Mouse (Mus musculus) lung, embryonic 14.5 days (tissue): ENCODE data around the gene Tnik. TPM values are rescaled to one million over a fixed set of nuclear protein-coding genes. Genes with fewer than 3 reads are reported as not detected.

ENCODE experiments used
- ATAC-seq: fragments of 200-750 bp; cut with Nextera tagmentation; 2 replicates; pipeline ENCODE4 v1.8.0; 2017; ENCODE audit warnings: mild to moderate bottlenecking, moderate TSS enrichment, moderate library complexity; ENCODE audit not compliant: insufficient read depth
- DNase-seq: peaks from one replicate; pipeline ENCODE4 v3.0.0-alpha.2; 2015
- H3K27ac ChIP-seq: fragments of 300-500 bp; sonication (generic); 2 replicates; pipeline ENCODE4 v1.5.1; 2014; ENCODE audit warnings: low read depth, mild to moderate bottlenecking, moderate library complexity
- H3K27me3 ChIP-seq: fragments of 300-500 bp; sonication (generic); 2 replicates; pipeline ENCODE4 v1.6.1; 2014; ENCODE audit warnings: low read length, control low read depth; ENCODE audit not compliant: insufficient read depth
- H3K36me3 ChIP-seq: fragments of 300-500 bp; sonication (generic); 2 replicates; pipeline ENCODE4 v1.6.1; 2014; ENCODE audit warnings: control low read depth; ENCODE audit not compliant: insufficient read depth
- H3K4me1 ChIP-seq: fragments of 300-500 bp; sonication (generic); 2 replicates; pipeline ENCODE4 v1.6.1; 2014; ENCODE audit warnings: antibody characterized with exemption, control low read depth; ENCODE audit not compliant: insufficient read depth
- H3K4me2 ChIP-seq: fragments of 300-500 bp; sonication (generic); 2 replicates; pipeline ENCODE4 v1.6.1; 2014; ENCODE audit warnings: mild to moderate bottlenecking
- H3K4me3 ChIP-seq: fragments of 300-500 bp; sonication (generic); 2 replicates; pipeline ENCODE4 v1.5.1; 2014; ENCODE audit warnings: low read depth, low read length
- H3K9ac ChIP-seq: fragments of 300-500 bp; sonication (generic); 2 replicates; pipeline ENCODE4 v1.6.1; 2014
- H3K9me3 ChIP-seq: fragments of 300-500 bp; sonication (generic); 2 replicates; pipeline ENCODE4 v1.6.1; 2016; ENCODE audit warnings: low read depth, low read length, control low read depth
- CTCF ChIP-seq: IDR thresholded peaks from 2 replicates; pipeline ENCODE4 v1.5.1; 2016; ENCODE audit warnings: antibody characterized with exemption, low read depth
- WGBS: fragments of 180-500 bp; shearing (Covaris S2); extraction: QIAGEN DNeasy Blood & Tissue Kit; methylation state at CpG from one replicate; pipeline ENCODE4 v1.1.7; 2014; 5-methylcytosine and 5-hydroxymethylcytosine counted together
- polyA plus RNA-seq: library from polyadenylated mRNA; unstranded; fragments of >200 nt; fragmentation: Nextera tagmentation; extraction: Ambion mirVana; gene quantifications from 2 replicates; pipeline ENCODE4 v1.2.1, GENCODE M21; 2014

Gene Tnik
- polyA plus RNA-seq, 1 experiment from 2014 or later, result 13.6 TPM

- peak; percentile 12; the same call in 1 of the 2 replicates for ATAC-seq
- WGBS, result 35% methylated on average over 6 of the region's 6 CpGs
- DNase-seq, result no peak
- H3K27me3 ChIP-seq, result no peaks in the 10 kb centered on the region
- H3K4me1 ChIP-seq, result no peaks in the 10 kb centered on the region; the same call in 1 of the 2 replicates
- no peaks in the 10 kb centered on the region for H3K36me3 ChIP-seq
- H3K4me2 ChIP-seq, result no peak overlapping the region
- no peak for TF ChIP-seq CTCF
- no peaks in the 10 kb centered on the region for H3K9me3 ChIP-seq
- H3K27ac ChIP-seq, result no peak overlapping the region
- H3K9ac ChIP-seq, result no peak overlapping the region
- no peak overlapping the region for H3K4me3 ChIP-seq
These were observed 286.4 kb downstream of the Tnik start for GRCm38 (mm10) chr3:28549391-28549790.

- TF ChIP-seq CTCF, result no peak
- Histone ChIP-seq H3K4me3 (no peak overlapping the region), H3K4me2 (no peak overlapping the region), H3K36me3 (no peaks in the 10 kb centered on the region), H3K27ac (no peak overlapping the region), H3K4me1 (peaks cover 3% of the 10 kb centered on the region), H3K9me3 (no peaks in the 10 kb centered on the region), H3K9ac (no peak overlapping the region), H3K27me3 (no peaks in the 10 kb centered on the region)
- ATAC-seq (peak; percentile 72; the same call in 1 of the 2 replicates), DNase-seq (peak; percentile 55)
- WGBS, result 42% methylated on average over 6 of the region's 6 CpGs
These were observed 287.6 kb downstream of the Tnik start for GRCm38 (mm10) chr3:28550497-28551093.

GRCm38 (mm10) chr3:28551756-28552155 lies 288.7 kb downstream of the Tnik start:
- no peak overlapping the region for H3K27ac ChIP-seq
- TF ChIP-seq CTCF, result no peak
- no peaks in the 10 kb centered on the region for H3K27me3 ChIP-seq
- no peak for DNase-seq
- WGBS, result 85% methylated on average over 1 of the region's 1 CpGs
- no peak overlapping the region for H3K4me2 ChIP-seq
- no peaks in the 10 kb centered on the region for H3K9me3 ChIP-seq
- H3K4me3 ChIP-seq, result no peak overlapping the region
- no peak for ATAC-seq
- H3K4me1 ChIP-seq, result peaks cover 3% of the 10 kb centered on the region
- H3K9ac ChIP-seq, result no peak overlapping the region
- no peaks in the 10 kb centered on the region for H3K36me3 ChIP-seq

- H3K27ac ChIP-seq, result no peak overlapping the region
- ATAC-seq (no peak), DNase-seq (no peak)
- TF ChIP-seq CTCF, result no peak
- no peaks in the 10 kb centered on the region for H3K36me3 ChIP-seq
- H3K4me2 ChIP-seq, result no peak overlapping the region
- WGBS, result 77% methylated on average over 9 of the region's 9 CpGs
- H3K9me3 ChIP-seq, result no peaks in the 10 kb centered on the region
- peaks cover 3% of the 10 kb centered on the region for H3K4me1 ChIP-seq
- H3K9ac ChIP-seq, result no peak overlapping the region
- H3K27me3 ChIP-seq, result no peaks in the 10 kb centered on the region
- H3K4me3 ChIP-seq, result no peak overlapping the region
These were observed 291.9 kb downstream of the Tnik start for GRCm38 (mm10) chr3:28554934-28555333.

DNA sequence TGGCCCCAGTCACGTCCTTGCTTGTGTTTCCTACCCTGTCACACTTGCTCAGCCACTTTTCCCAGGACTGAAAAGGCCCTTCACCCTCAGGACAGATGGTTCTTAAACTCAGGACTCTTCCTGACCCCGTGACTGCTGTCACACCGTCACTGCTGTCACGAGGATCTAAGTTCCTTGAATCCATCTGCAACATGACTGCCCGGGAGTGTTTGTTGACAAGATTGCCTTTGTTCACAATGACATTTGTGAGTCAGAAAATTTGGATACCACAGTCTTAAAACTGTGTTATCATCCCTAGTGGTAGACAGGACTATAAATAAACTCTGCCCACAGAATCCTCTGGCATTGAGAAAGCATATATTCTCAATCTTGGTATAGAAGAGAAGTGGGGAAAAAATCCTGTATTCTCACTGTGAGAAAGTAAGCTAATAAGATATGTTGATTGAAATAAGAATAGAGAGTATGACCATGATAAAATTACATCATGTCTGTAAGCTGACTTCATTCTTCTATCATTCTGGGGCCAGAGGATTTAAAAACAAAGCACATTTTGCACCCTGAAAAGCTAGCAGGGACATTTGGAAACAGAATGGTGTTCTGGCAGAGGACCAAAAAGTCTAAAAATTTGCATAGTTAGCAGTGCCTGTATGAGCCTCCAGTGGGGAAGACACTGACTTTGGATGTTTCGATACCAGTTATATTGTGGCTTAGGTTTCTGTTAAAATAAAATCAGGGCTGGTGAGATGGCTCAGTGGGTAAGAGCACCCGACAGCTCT lies 293.0 kb downstream of the Tnik start:
- WGBS, result 33% methylated on average over 7 of the region's 7 CpGs
- no peak overlapping the region for H3K4me2 ChIP-seq
- H3K36me3 ChIP-seq, result no peaks in the 10 kb centered on the region
- DNase-seq (peak; percentile 74), ATAC-seq (no peak)
- no peaks in the 10 kb centered on the region for H3K9me3 ChIP-seq
- H3K9ac ChIP-seq, result no peak overlapping the region
- no peak overlapping the region for H3K4me3 ChIP-seq
- no peak for TF ChIP-seq CTCF
- H3K4me1 ChIP-seq, result peaks cover 3% of the 10 kb centered on the region; the same call in 1 of the 2 replicates
- H3K27ac ChIP-seq, result no peak overlapping the region
- H3K27me3 ChIP-seq, result no peaks in the 10 kb centered on the region

DNA sequence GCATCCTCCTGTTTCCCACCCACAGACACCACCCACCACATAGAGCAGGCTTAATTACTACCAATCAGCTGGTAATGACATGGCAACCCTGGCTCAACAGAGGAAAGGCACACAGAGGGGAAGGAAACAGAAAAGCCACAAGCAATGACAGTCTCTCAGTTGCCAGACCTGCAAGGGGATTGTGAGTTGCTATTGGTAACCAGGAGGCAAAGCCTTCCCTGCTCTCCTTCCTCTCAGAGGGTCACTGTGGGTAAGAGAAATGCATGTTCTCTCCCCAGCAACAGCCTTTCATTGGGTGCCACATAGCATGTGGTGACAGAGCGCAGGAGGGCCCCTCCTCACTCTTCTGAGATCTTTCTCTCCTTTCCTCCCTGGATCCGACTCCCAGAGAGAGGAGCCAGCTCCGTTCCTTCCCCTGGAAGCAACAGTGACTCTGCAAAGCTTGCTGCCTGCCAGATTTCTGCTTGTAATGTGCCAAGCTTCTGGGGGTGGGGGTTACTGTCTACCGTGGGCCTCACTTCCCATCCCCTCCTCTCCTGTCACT lies 295.4 kb downstream of the Tnik start:
- no peak overlapping the region for H3K4me2 ChIP-seq
- H3K27ac ChIP-seq, result no peak overlapping the region
- no peaks in the 10 kb centered on the region for H3K36me3 ChIP-seq
- peak; percentile 40 for DNase-seq
- no peak overlapping the region for H3K4me3 ChIP-seq
- no peak for TF ChIP-seq CTCF
- WGBS, result 37% methylated on average over 4 of the region's 4 CpGs
- no peaks in the 10 kb centered on the region for H3K27me3 ChIP-seq
- no peaks in the 10 kb centered on the region for H3K9me3 ChIP-seq
- H3K9ac ChIP-seq, result no peak overlapping the region
- peak; percentile 75 for ATAC-seq
- H3K4me1 ChIP-seq, result peaks cover 3% of the 10 kb centered on the region; the same call in 1 of the 2 replicates

GRCm38 (mm10) chr3:28561408-28561807 lies 298.4 kb downstream of the Tnik start:
- DNase-seq (no peak), ATAC-seq (no peak)
- H3K36me3 ChIP-seq, result no peaks in the 10 kb centered on the region
- no peak overlapping the region for H3K27ac ChIP-seq
- H3K4me2 ChIP-seq, result no peak overlapping the region
- no peaks in the 10 kb centered on the region for H3K27me3 ChIP-seq
- H3K9ac ChIP-seq, result no peak overlapping the region
- TF ChIP-seq CTCF, result no peak
- H3K4me1 ChIP-seq, result no peaks in the 10 kb centered on the region
- no peaks in the 10 kb centered on the region for H3K9me3 ChIP-seq
- H3K4me3 ChIP-seq, result no peak overlapping the region
- 44% methylated on average over 4 of the region's 4 CpGs for WGBS
